Mouse (Mus musculus): ENCODE results near the gene Cldn10.

DNA sequence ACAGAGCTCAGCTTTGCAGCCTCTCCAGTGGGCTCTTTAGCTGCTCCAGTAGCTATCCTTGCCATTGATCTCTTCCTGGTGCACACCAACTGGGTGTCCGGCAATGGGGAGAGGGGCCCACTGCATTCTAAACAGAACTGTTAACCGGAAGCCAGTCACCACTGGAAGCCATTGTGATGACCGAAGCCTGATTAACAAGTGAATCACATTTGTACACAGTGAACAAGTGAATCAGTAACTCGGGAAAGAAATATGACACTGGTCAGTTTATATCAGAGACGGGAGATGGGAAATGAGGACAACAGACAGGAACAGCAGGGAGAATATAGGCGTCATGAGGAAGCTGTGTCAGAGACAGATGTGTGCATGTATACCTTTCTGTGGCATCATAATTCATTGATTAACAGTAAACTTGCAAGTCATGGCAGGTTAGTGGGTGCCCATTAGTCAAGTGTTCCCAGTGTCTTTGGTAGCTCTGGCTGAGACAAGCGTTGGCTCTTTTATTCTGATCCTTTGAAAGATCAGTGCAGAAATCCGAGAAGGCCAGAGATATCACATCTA, 36.4 kb upstream of the Cldn10 start:
- TF ChIP-seq POLR2A (IDR thresholded peaks at IDR 0.05; ENCODE audit: low read depth, low read length), result no peak
- no peak for TF ChIP-seq CTCF (conservative IDR thresholded peaks at IDR 0.05; ENCODE audit: insufficient read depth, insufficient read length, low read depth, low read length)
